Mouse (Mus musculus) liver, adult (tissue): ENCODE measurements around the gene Spef1.

Source experiments
- GATA4 ChIP-seq: IDR thresholded peaks from 2 replicates; pipeline ENCODE4 v1.6.1; 2014; ENCODE audit warnings: mild to moderate bottlenecking, low read length; ENCODE audit not compliant: insufficient replicate concordance

The Spef1 gene

DNA sequence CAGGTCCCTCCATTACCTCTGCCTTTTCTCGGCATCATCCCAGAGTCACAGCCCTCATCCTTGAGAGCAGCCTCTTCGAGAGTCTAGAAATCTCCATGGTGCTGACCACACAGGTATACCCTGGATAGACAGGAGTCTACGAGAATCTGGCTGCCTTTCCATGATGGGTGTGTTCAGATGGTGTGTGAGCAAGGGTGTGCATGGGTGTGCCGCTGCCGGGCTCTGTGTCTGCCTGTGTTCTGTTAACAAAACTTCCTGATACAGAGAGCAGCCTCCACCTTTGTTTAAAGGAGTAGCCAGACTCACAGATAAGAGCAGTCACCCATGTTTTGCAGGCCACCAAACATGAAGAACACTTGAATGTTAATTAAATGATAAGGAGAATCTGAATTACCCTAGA lies 57.2 kb downstream of the Spef1 start:
- no peak for TF ChIP-seq GATA4

DNA sequence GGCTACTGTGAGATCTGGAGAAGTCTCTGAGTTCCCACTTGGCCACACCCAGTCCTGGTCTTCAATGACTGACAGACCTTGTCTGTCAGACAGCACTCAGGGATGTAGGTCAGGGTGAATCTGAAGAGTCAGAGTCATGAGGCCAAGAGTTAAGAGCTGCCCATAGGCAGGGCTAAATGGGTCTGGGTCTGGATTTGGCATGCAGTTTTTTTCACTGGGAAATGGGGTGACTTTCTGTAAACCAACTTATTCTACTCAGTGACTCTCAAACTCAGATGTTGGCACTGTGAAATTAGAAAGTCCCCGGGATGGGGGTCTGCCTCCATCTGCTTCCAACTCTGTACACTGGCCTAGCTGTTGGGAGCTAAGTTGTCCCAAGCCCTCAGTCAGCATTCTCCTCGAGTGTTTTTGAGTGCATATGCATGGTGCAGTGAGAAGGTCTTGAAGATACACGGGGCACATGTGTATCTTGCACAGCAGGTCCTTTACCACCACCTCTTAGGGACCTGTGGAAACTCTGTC lies 58.4 kb downstream of the Spef1 start:
- no peak for TF ChIP-seq GATA4

DNA sequence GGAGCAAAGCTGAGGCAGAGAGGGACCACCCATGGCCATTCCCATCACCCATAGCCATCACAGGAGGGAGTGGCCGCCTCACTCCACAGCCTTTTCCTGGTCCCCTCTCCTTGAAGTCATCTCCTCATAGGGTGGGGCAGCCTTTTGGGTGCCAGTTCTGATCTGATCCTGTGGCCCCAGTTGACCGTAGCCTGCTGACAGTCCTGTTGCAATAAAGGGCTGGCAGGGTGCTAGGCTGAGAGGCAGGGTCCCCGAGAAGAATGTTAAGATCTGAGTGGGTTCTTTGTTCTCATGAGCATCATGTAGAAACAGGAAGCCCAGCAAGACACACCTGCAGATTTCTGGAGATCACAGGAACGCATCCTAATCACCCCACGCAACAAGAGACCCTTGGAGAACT lies 58.9 kb downstream of the Spef1 start:
- no peak for TF ChIP-seq GATA4

DNA sequence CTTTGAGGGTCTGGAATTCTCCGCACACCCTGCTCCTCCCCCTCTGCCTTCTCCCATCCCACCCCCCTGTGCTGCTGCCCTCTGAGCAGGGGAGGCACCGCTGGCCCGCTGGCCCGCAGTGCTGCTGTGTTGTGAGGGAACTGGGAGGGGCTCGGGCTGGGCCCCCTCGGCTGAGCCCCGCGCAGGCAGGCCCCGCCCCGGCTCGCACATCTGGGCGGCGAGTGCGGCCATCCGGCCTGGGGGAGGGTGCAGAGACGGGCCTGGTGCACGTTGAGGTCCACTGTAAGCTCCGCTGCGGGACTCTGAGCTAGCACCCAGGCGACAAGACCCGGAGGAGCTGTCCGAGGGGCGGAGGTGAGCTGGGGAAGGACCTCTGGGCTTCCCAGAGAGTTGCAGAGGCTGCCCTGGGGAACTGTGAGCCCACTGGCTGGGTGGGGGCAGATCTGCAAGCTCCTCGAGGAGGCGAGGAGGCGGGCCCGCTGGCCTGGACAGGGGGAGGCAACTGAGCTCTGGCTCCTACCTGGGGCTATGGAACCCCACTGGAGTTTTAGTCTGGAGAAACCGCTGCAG lies 59.8 kb downstream of the Spef1 start, which contains the start of gene Hspa12b:
TSS of gene Hspa12b (plus strand) at position 120 of the 570 bp plus-strand sequence.
- TF ChIP-seq GATA4: no peak

DNA sequence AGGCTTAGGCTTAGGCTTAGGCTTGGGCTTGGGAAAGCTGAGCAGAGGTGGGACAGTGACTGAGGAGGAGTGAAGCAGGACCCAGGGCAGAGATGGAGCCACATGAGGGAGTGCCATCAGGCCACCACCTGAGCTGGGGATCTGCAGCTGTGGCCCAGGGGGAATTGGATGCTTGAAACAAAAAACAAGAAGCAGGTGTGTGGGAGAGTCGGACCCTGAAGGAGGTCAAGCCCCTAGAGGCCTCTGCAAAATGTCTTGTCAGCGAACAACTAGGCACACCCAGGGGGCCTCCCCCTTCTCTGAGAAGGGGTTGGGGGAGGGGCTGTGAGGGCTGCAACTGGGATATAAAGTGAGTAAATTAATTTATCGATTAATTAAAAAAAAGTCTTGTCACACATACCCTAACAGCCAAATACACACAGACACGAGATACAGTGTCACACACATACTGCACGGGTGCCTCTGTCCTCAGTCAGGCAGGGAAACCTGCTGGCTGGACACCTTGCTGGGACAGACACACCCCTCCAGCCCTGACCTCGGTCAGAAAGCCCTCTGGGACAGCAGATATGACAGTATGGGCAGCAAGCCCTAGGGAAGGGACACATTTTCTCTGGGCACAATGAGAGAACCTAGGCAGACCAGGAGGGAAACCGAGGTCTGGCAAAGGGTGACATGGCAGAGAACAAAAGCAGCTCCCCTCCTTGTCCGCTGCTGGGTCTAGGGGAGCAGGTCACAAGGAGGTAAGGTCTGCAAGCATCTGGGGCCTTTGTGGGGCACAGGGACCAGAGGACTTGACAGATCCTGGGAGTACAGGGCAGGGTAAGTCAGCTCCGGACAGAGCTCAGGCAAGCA lies 60.9 kb downstream of the Spef1 start:
- TF ChIP-seq GATA4: no peak

DNA sequence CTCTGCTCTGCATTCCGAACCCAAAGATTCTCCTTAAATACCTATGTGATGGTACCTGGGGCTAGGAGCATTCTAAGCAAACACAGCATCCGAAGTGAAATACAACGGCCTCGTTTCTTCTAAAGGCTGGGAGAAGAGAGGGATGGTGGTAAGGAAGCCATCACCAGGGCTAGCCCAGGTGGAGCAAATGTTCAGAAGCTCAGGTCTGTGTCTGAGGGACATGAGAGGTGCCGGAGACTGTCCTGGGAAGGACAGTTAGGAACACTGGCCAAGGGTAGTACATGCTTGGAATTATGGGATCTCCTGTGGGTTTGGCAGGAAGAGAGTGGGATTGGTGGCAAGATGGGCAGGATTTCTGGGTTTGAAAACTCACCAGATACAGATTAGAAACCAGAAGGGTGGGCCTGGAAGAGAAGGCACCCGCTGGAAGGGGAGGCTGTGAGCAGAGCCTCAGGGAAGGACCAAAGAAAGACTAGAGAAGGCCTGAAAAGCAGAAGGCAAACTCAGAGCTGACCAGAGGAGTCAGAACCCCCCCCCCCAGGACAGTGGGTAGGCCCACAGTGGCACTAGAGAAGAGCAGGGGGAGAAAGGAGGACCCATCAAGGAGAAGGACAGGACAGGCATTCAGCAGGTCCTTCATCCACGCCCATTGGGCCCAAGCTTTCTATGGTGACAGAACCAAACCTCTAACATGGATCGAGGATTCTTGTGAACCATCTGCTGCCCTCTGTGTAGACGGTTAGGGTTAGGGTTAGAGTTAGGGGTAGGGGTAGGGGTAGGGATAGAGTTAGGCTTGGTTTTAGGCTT lies 61.7 kb downstream of the Spef1 start:
- no peak for TF ChIP-seq GATA4

DNA sequence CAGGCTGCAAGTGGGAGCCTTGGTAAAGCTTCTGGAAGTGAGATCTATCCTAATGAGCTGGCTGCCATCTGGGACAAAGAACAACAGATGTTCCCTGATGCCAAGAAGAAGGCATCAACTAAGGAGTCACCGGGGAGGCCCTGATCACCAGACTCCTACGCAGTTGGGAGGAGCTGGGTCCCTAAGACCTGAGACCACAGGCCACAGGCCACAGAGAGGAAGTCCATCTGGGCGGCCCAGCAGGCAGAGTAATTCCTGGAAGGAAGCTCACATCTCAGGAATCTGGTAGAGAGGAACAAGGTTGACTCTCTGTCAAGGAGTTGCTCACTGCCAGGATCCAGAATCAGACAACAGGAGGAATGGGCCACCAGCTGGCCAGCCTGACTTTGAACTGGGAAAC lies 62.9 kb downstream of the Spef1 start:
- no peak for TF ChIP-seq GATA4
